Mouse (Mus musculus): ENCODE results near the gene Tmed9.
"Not testable (repeated sequence)": the region's sequence is repeated elsewhere in the genome, so short reads cannot be mapped to it uniquely, and the experiment has no call there.

Gene Tmed9

GRCm38 (mm10) chr13:55567001-55567400 lies 6.5 kb upstream of the Tmed9 start:
- DNase-seq (ENCODE audit: low read depth, low spot score), result no peak

GRCm38 (mm10) chr13:55567949-55568348 lies 5.6 kb upstream of the Tmed9 start:
- no peak for DNase-seq (ENCODE audit: low read depth, low spot score)

- DNase-seq (ENCODE audit: low read depth, low spot score), result not testable (repeated sequence)
Observed at GRCm38 (mm10) chr13:55568524-55568923, 5.0 kb upstream of the Tmed9 start.

GRCm38 (mm10) chr13:55569726-55570285 lies 3.7 kb upstream of the Tmed9 start:
- no peak for DNase-seq (ENCODE audit: low read depth, low spot score)

GRCm38 (mm10) chr13:55570286-55570973 lies 3.1 kb upstream of the Tmed9 start:
- DNase-seq (ENCODE audit: low read depth, low spot score), result no peak

- peak; percentile 67 for DNase-seq (ENCODE audit: low read depth, low spot score)
Observed at GRCm38 (mm10) chr13:55571027-55571751, 2.3 kb upstream of the Tmed9 start, which contains the start of gene Fam193b. Gene Fam193b, minus strand, starts transcription at chr13:55571120.

GRCm38 (mm10) chr13:55571977-55572376 lies 1.6 kb upstream of the Tmed9 start:
- no peak for DNase-seq (ENCODE audit: low read depth, low spot score)

GRCm38 (mm10) chr13:55574321-55574720 lies 789 bp downstream of the Tmed9 start:
- no peak for DNase-seq (ENCODE audit: low read depth, low spot score)

- DNase-seq (ENCODE audit: low read depth, low spot score), result no peak
Observed at GRCm38 (mm10) chr13:55575932-55576331, 2.4 kb downstream of the Tmed9 start.

GRCm38 (mm10) chr13:55576872-55577271 lies 3.3 kb downstream of the Tmed9 start:
- not testable (repeated sequence) for DNase-seq (ENCODE audit: low read depth, low spot score)

- DNase-seq (ENCODE audit: low read depth, low spot score), result no peak
Observed at GRCm38 (mm10) chr13:55578086-55578485, 4.6 kb downstream of the Tmed9 start.

- DNase-seq (ENCODE audit: low read depth, low spot score), result peak; percentile 61
Observed at GRCm38 (mm10) chr13:55591961-55592490, 18.5 kb downstream of the Tmed9 start.

GRCm38 (mm10) chr13:55592512-55593253 lies 19.2 kb downstream of the Tmed9 start:
- DNase-seq (ENCODE audit: low read depth, low spot score), result peak; percentile 93

- DNase-seq (ENCODE audit: low read depth, low spot score), result no peak
Observed at GRCm38 (mm10) chr13:55593254-55593747, 19.8 kb downstream of the Tmed9 start.

GRCm38 (mm10) chr13:55595375-55595774 lies 21.8 kb downstream of the Tmed9 start:
- DNase-seq (ENCODE audit: low read depth, low spot score), result no peak

- no peak for DNase-seq (ENCODE audit: low read depth, low spot score)
Observed at GRCm38 (mm10) chr13:55596802-55597201, 23.3 kb downstream of the Tmed9 start.

GRCm38 (mm10) chr13:55599566-55600540 lies 26.3 kb downstream of the Tmed9 start, which contains the start of gene B4galt7:
Gene B4galt7, plus strand, starts transcription at chr13:55599896.
- no peak for DNase-seq (ENCODE audit: low read depth, low spot score)

GRCm38 (mm10) chr13:55600657-55601056 lies 27.1 kb downstream of the Tmed9 start:
- DNase-seq (ENCODE audit: low read depth, low spot score), result no peak

- DNase-seq (ENCODE audit: low read depth, low spot score), result no peak
Observed at GRCm38 (mm10) chr13:55601611-55602010, 28.1 kb downstream of the Tmed9 start.

GRCm38 (mm10) chr13:55604606-55605005 lies 31.1 kb downstream of the Tmed9 start:
- DNase-seq (ENCODE audit: low read depth, low spot score), result no peak
